Mouse (Mus musculus) liver, embryonic 12.5 days (tissue): ENCODE data around the gene Lrrc74a. TPM values are rescaled to one million over a fixed set of nuclear protein-coding genes. Genes with fewer than 3 reads are reported as not detected.
A peak's percentile ranks its signal among the peaks of the same experiment; 100 is the strongest.

Source experiments
- ATAC-seq: fragments of 200-750 bp; cut with Nextera tagmentation; 2 replicates; pipeline ENCODE4 v1.8.0; 2017; ENCODE audit warnings: moderate number of reproducible peaks, mild to moderate bottlenecking, moderate library complexity
- H3K27ac ChIP-seq: fragments of 300-500 bp; sonication (generic); 2 replicates; pipeline ENCODE4 v1.5.1; 2016; ENCODE audit warnings: mild to moderate bottlenecking
- H3K27me3 ChIP-seq: fragments of 300-500 bp; sonication (generic); replicated peaks from 2 replicates; pipeline ENCODE4 v1.6.1; 2016; ENCODE audit warnings: mild to moderate bottlenecking, moderate library complexity
- H3K36me3 ChIP-seq: fragments of 300-500 bp; sonication (generic); 2 replicates; pipeline ENCODE4 v1.6.1; 2016; ENCODE audit warnings: mild to moderate bottlenecking, moderate library complexity
- H3K4me1 ChIP-seq: fragments of 300-500 bp; sonication (generic); 2 replicates; pipeline ENCODE4 v1.6.1; 2016
- H3K4me2 ChIP-seq: fragments of 300-500 bp; sonication (generic); 2 replicates; pipeline ENCODE4 v1.6.1; 2016; ENCODE audit warnings: mild to moderate bottlenecking, moderate library complexity
- H3K4me3 ChIP-seq: fragments of 300-500 bp; sonication (generic); 2 replicates; pipeline ENCODE4 v1.5.1; 2016; ENCODE audit warnings: mild to moderate bottlenecking, moderate library complexity
- H3K9ac ChIP-seq: fragments of 300-500 bp; sonication (generic); 2 replicates; pipeline ENCODE4 v1.6.1; 2016; ENCODE audit warnings: mild to moderate bottlenecking, moderate library complexity
- H3K9me3 ChIP-seq: fragments of 300-500 bp; sonication (generic); replicated peaks from 2 replicates; pipeline ENCODE4 v1.6.1; 2016; ENCODE audit warnings: mild to moderate bottlenecking, moderate library complexity
- WGBS: fragments of 180-500 bp; shearing (Covaris S2); methylation state at CpG from one replicate; pipeline ENCODE4 v1.1.7; 2016; ENCODE audit not compliant: insufficient replicate concordance; 5-methylcytosine and 5-hydroxymethylcytosine counted together
- polyA plus RNA-seq: library from polyadenylated mRNA; unstranded; fragments of >200 nt; fragmentation: Nextera tagmentation; extraction: Ambion mirVana; gene quantifications from 2 replicates; pipeline ENCODE4 v1.2.1, GENCODE M21; 2016

Gene Lrrc74a
- polyA plus RNA-seq, 1 experiment from 2014 or later = not detected

DNA sequence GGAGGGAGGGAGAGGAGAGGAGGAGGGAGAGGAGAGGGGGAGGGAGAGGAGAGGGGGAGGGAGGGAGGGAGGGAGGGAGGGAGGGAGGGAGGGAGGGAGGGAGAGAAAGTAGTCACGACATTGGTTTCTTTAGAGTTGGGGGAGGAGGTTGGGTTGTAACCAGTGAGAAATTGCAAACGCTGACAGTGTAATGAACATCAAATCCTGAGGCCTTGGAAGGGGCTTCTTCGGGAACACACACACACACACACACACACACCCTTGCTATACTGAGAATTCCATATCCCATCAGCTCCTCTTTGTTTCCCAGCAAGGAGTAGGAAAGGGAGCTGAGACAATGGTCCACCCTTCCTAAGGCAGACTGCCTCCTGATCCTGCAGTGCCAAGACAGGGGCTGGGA is 38.4 kb downstream of the Lrrc74a start:
- WGBS = 51% methylated on average over 3 of the region's 3 CpGs

DNA sequence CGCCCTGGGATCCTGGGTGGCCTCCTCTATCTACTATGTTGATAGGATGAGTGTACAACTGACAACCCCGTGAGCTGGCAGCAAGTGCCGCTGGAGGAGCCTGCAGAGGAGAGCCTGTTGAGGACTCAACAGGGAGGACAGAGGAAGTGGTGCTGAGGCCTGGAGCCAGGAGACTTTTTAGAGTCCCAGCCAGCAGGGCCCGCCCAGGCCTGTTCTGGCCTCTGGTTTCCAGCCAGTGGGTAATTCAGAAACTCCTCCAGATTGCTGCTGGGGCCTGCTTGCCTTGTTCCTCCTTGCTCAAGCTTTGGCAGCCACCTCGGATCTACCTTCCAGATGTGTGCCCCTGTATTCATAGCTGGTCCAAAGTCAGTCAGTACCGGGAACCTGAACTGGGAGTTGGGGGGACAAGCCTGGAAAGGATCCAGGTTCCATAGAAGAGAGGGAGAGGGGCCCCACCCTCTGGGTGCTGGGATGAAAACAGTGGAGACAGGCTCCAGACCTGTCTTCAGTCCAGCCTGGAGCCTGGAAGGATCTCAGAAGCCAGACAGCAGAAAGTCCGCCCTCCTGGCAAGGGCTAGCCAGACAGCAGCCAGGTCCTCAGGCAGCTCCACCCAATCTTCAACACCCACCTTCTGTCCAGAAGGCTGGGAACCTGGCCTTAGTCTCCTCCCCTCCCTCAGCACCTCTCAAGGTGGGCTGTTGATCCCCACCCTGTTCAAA is 41.6 kb downstream of the Lrrc74a start:
- no peak overlapping the region for H3K4me2 ChIP-seq
- H3K36me3 ChIP-seq = no peaks in the 10 kb centered on the region
- no peak overlapping the region for H3K4me3 ChIP-seq
- WGBS = 66% methylated on average over 7 of the region's 7 CpGs
- no peak for ATAC-seq
- H3K9ac ChIP-seq = peak overlapping the region; percentile 19; the same call in 1 of the 2 replicates
- peaks cover 3% of the 10 kb centered on the region; the same call in 1 of the 2 replicates for H3K4me1 ChIP-seq
- H3K27me3 ChIP-seq = no peaks in the 10 kb centered on the region
- no peaks in the 10 kb centered on the region for H3K9me3 ChIP-seq
- no peak overlapping the region for H3K27ac ChIP-seq

More for the DNA sequence above, 38.4 kb downstream of the Lrrc74a start:
- Histone ChIP-seq H3K36me3 (no peaks in the 10 kb centered on the region), H3K9me3 (no peaks in the 10 kb centered on the region), H3K4me2 (no peak overlapping the region), H3K9ac (no peak overlapping the region), H3K27ac (no peak overlapping the region), H3K4me3 (no peak overlapping the region), H3K27me3 (no peaks in the 10 kb centered on the region), H3K4me1 (peaks cover 3% of the 10 kb centered on the region; the same call in 1 of the 2 replicates)
- no peak for ATAC-seq

DNA sequence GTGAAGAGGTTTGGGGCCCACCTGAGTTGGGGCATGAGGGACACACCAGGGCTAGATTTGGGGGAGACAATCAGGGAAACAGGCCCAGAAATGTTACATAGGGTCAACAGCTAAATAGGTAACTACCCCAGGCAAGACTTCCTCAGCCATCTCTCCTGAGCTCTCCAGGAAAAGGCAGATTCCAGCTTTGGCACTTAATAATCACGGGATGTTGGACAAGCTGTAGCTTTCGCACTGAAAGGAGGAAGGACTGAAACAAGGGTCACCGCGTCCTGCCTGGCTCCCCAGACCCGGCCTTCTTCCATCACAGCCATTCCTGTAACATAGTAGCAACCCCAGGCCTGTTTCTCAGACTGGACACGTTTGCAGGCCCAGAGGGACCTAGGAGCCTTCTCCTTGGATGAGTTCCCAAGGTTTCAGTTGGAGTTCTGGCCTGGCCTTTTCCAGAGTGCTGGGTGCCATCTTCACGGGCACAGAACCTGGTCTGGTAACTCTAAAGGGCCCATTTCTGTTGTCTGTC is 42.2 kb downstream of the Lrrc74a start:
- Histone ChIP-seq H3K9ac (no peak overlapping the region), H3K36me3 (no peaks in the 10 kb centered on the region), H3K4me1 (peaks cover 3% of the 10 kb centered on the region; the same call in 1 of the 2 replicates), H3K27ac (no peak overlapping the region), H3K4me3 (no peak overlapping the region), H3K27me3 (no peaks in the 10 kb centered on the region), H3K9me3 (no peaks in the 10 kb centered on the region), H3K4me2 (no peak overlapping the region)
- no peak for ATAC-seq
- 74% methylated on average over 7 of the region's 7 CpGs for WGBS

DNA sequence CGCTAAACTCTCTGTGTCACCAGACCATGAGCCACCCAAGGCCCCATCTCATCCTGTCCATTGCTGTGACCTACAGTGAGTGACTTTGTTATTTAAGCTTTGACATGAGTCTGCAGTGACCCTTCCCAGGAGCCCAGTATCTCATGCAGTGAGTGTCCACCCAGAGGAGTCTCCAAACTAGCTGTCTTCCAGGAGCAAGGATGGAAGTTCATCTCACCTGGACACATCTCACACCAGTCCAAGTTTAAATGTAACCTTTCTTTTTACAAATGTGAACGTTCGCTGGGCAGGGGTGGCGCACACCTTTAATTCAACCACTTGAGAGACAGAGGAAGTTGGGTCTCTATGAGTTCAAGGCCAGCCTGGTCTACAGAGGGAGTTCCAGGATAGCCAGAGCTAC is 44.4 kb downstream of the Lrrc74a start:
- Histone ChIP-seq H3K4me1 (no peaks in the 10 kb centered on the region), H3K4me2 (no peak overlapping the region), H3K36me3 (no peaks in the 10 kb centered on the region), H3K9ac (no peak overlapping the region), H3K27ac (no peak overlapping the region), H3K27me3 (no peaks in the 10 kb centered on the region), H3K4me3 (no peak overlapping the region), H3K9me3 (no peaks in the 10 kb centered on the region)
- 73% methylated on average over 4 of the region's 4 CpGs for WGBS
- ATAC-seq = no peak

DNA sequence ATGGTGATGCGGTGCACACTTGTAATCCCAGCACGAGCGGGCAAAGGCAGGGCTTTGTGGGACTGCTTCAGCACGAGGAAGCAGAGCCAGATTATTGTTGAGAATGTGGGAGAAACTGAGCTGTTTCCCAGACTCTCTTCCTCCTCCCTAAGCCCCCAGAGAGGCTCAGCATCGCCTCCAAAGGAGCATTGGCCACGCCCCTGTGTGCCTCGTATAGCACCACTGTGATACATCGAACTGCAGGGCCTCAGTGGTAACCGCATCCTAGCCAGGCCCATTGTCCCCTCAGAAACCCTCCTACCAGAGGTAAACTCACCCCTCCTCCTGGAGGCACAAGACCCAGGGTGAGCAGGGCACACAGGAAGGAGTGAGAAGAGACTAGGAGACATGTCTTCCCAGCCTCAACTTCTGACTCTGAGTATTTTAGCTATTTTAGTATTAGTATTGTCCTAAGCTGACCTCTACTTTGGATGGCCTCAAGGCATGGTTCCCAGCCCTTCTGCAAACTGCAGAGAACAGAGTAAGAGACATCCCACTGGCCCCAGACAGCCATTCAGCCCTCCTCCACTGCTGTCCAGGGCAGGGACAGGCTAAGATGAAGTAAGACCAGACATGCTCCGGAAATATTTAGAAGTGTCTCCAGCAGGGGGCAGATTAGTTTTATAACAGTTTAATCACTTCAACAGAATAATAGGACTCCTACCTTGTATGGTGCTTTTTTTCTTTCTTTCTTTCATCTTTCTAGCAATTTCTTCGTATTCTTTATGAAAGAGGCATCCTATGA is 45.2 kb downstream of the Lrrc74a start:
- H3K36me3 ChIP-seq = no peaks in the 10 kb centered on the region
- ATAC-seq = no peak
- WGBS = 53% methylated on average over 11 of the region's 11 CpGs
- H3K4me2 ChIP-seq = no peak overlapping the region
- no peaks in the 10 kb centered on the region for H3K9me3 ChIP-seq
- no peaks in the 10 kb centered on the region for H3K4me1 ChIP-seq
- no peaks in the 10 kb centered on the region for H3K27me3 ChIP-seq
- H3K9ac ChIP-seq = no peak overlapping the region
- no peak overlapping the region for H3K27ac ChIP-seq
- H3K4me3 ChIP-seq = no peak overlapping the region

DNA sequence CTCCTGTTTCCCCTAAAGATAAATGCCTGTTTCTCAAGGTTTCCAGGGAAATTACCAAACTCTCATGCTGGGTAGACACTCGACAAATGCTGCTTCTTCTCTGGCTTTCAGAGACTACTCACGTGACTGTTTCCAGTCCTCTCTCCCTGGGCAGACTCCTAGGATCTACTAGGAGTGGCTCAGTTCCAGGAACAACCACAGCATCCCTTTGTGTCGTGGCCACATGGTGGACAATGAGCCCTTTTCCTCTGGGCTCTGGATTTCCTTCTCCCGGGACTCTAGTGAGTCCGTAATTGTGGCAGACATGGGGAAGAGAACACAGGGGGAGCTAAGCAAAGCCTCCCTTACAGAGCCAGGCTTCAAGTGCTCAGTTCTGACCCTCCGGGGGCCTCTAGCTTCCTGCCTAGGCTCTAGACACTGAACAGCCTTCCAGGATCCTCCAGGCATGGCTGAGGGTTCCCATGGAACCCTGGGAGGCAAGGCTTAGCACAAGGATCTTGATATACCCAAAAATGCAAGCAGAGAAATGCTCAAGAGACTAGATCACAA is 47.6 kb downstream of the Lrrc74a start:
- WGBS = 30% methylated on average over 6 of the region's 6 CpGs
- no peaks in the 10 kb centered on the region for H3K27me3 ChIP-seq
- H3K36me3 ChIP-seq = no peaks in the 10 kb centered on the region
- H3K4me1 ChIP-seq = no peaks in the 10 kb centered on the region
- no peak overlapping the region for H3K27ac ChIP-seq
- H3K4me2 ChIP-seq = no peak overlapping the region
- no peaks in the 10 kb centered on the region for H3K9me3 ChIP-seq
- no peak overlapping the region for H3K9ac ChIP-seq
- H3K4me3 ChIP-seq = no peak overlapping the region
- ATAC-seq = no peak

DNA sequence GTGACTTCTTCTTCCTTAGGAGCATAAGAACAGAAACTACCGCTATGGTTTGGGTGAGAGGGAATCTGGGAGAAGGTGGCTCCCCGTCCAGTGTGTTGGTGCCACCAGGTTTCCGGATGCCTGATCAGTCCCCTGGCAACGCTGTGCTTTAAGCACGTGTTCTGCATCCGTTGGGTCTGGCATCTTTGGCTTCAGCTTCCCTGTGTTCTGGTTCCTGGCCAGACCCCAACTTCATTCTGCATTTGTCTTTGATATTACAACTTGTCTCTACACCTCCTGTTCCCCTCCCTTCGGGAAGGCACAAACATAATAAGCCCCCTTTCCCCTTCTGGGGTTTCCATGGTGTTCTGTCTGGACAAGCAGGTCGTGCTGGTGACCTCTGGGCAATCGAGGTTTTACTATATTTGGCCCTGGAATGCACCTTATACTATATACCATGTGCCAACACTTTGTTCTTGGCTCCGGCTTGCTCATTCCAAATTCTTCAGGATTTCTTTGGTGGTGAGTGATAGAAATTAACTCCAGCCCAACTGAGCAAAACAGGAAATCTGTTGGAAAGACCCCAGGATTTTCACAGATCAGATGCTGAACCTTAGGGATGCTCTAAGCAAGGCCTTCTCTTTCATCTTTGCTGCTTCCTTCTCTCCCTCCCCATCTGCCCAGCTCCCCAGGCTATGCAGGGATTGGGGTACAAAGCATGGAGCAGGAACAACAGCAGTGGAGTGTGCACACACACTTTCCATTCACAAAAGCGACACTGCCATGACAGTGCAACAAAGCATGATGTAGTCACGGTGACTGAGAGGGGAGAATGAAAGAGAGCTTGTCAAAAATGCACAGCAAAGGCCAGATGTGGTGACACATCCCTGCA is 52.2 kb downstream of the Lrrc74a start:
- Histone ChIP-seq H3K27me3 (peaks cover 6% of the 10 kb centered on the region; the same call in 1 of the 2 replicates), H3K4me3 (no peak overlapping the region), H3K4me2 (no peak overlapping the region), H3K4me1 (no peaks in the 10 kb centered on the region), H3K36me3 (no peaks in the 10 kb centered on the region), H3K9me3 (no peaks in the 10 kb centered on the region), H3K9ac (no peak overlapping the region), H3K27ac (no peak overlapping the region)
- no peak for ATAC-seq
- WGBS = 73% methylated on average over 12 of the region's 12 CpGs

DNA sequence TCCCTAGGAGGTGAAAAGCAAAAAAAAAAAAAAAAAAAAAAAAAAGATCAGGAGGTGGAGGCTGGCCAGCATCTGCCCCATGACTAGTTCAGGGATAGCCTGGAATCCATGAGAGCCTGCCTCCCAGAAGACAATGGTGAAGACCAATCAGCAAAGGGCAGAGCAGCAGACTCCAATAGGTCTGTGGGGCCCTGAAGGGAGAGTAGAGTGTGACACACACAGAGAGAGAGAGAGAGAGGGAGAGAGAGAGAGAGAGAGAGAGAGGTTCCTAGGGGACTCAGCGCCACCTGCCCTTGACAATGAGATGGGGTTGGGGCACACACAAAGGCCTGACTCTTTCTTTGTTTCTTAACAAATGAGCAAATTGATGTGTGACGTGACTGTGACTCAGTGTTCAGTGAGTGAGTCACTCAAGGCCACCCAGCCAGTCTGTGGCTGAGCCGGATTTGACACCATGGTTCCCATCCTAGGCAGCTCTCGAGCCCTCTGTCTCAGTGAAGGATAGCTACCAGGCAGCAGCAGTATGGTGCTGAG is 52.9 kb downstream of the Lrrc74a start:
- H3K27me3 ChIP-seq = peaks cover 6% of the 10 kb centered on the region; the same call in 1 of the 2 replicates
- H3K4me3 ChIP-seq = no peak overlapping the region
- H3K9me3 ChIP-seq = no peaks in the 10 kb centered on the region
- no peak for ATAC-seq
- 55% methylated on average over 4 of the region's 4 CpGs for WGBS
- no peak overlapping the region for H3K27ac ChIP-seq
- H3K4me1 ChIP-seq = no peaks in the 10 kb centered on the region
- H3K36me3 ChIP-seq = no peaks in the 10 kb centered on the region
- no peak overlapping the region for H3K4me2 ChIP-seq
- H3K9ac ChIP-seq = no peak overlapping the region

DNA sequence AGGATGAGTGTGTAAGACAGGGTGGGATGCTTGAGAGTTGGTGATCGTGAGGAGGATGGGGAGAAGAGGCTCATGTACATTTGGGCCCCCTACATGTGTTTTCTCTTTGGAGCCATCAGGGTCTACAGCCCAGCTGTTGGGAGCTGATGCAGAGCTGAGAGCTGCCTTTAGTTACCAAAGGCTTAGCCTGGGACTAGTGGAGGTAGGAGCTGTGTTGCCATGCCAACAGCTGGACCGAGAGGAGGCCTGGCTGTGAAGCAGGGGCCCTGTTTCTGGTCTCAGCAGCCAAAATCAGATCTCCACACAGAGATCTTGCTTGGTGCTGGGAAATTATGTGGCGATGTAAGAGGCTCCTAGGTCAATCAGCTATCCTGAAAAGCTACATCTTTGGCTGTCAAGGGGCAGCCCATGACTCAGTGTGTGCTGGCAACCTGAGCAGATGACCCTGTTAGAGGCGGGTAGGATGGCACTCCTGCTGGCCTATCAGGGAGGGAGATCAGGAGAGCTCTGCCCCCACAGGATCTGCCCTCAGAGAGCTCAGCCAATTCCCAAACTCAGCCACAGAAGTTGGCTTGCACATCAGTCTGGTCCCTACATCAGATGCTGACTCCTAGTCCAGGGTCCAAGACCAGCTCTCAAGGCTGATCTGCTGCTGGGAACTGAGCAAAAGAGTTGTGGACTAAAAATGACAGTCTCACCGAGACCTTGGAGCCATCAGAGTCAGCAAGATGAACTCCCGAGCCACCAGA is 56.1 kb downstream of the Lrrc74a start:
- H3K4me1 ChIP-seq = peaks cover 18% of the 10 kb centered on the region
- H3K4me2 ChIP-seq = no peak overlapping the region
- no peak overlapping the region for H3K27ac ChIP-seq
- H3K27me3 ChIP-seq = peaks cover 6% of the 10 kb centered on the region; the same call in 1 of the 2 replicates
- no peaks in the 10 kb centered on the region for H3K36me3 ChIP-seq
- no peak for ATAC-seq
- WGBS = 43% methylated on average over 6 of the region's 6 CpGs
- no peak overlapping the region for H3K4me3 ChIP-seq
- H3K9me3 ChIP-seq = no peaks in the 10 kb centered on the region
- no peak overlapping the region for H3K9ac ChIP-seq

DNA sequence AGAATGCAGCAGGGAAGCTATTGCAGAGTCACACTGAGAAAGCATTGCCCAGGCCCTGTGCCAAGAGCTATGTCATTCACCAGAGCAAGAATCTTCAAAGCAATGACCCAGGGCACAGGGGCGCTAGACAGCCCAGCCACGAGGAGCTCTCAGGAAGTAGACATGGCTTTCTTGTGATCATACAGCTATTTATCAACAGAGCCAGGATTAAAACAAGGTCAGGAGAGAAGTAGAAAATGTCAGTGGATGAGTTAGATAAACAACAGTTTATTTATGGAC is 56.6 kb downstream of the Lrrc74a start:
- no peak overlapping the region for H3K27ac ChIP-seq
- no peak for ATAC-seq
- H3K4me2 ChIP-seq = no peak overlapping the region
- H3K9ac ChIP-seq = no peak overlapping the region
- 18% methylated on average over 2 of the region's 2 CpGs for WGBS
- H3K27me3 ChIP-seq = peaks cover 6% of the 10 kb centered on the region; the same call in 1 of the 2 replicates
- peaks cover 23% of the 10 kb centered on the region for H3K4me1 ChIP-seq
- no peaks in the 10 kb centered on the region for H3K36me3 ChIP-seq
- H3K9me3 ChIP-seq = no peaks in the 10 kb centered on the region
- H3K4me3 ChIP-seq = no peak overlapping the region

DNA sequence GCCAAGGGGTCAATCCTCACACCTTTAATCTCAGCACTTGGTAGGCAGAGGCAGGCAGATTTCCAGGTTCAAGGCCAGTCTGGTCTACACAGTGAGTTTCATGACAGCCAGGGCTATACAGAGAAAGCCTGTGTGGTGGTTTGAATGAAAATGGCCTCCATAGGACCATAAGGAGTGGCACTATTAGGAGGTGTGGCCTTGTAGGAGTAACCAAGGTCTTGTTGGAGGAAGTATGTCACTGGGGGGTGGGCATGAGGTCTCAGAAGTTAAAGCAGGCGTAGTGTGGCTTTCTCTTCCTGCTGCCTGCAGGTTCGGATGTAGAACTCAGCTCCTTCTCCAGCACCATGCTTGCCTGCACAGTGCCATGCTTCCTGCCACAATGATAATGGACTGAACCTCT is 57.8 kb downstream of the Lrrc74a start:
- WGBS = 66% methylated on average over 2 of the region's 2 CpGs
- peaks cover 23% of the 10 kb centered on the region for H3K4me1 ChIP-seq
- no peak for ATAC-seq
- no peaks in the 10 kb centered on the region for H3K36me3 ChIP-seq
- no peak overlapping the region for H3K4me2 ChIP-seq
- no peaks in the 10 kb centered on the region for H3K9me3 ChIP-seq
- no peak overlapping the region for H3K9ac ChIP-seq
- no peak overlapping the region for H3K27ac ChIP-seq
- no peak overlapping the region for H3K4me3 ChIP-seq
- H3K27me3 ChIP-seq = peaks cover 6% of the 10 kb centered on the region; the same call in 1 of the 2 replicates
